In genomic region chr1:149921325-149921724, GRCm38 (mm10) we compare ENCODE assay signal across 23 mouse cellular contexts. TPM values are rescaled to one million over a fixed set of nuclear protein-coding genes. Genes with fewer than 3 reads are reported as not detected.
DNase-seq lines count a peak whose midpoint lies in the region; ATAC-seq and TF ChIP-seq lines count a peak whose summit lies in the region.
"Had no signal": no experiment of that assay in that cellular context is flagged by ENCODE, and none has a peak within 500 bp of the region (broad histone marks: within the 10 kb centered on the region; RNA-seq: fewer than 3 reads in every experiment).

No protein-coding gene starts in this region.

- ATAC-seq in lung, postnatal 0 days = no peak; the same call in 1 of the 2 replicates
- ATAC-seq in stomach, embryonic 14.5 days (ENCODE audit: insufficient number of reproducible peaks, insufficient read depth, low FRiP score, low read depth) = peak; percentile 68
- peak; percentile 47; the same call in 1 of the 2 replicates for ATAC-seq in stomach, embryonic 16.5 days (ENCODE audit: insufficient read depth, low FRiP score)
- ATAC-seq in liver, postnatal 0 days = no peak
- ATAC-seq: forebrain, embryonic 14.5 days; forebrain, embryonic 16.5 days had no signal

- WGBS in lung, postnatal 0 days = 48% methylated on average over 5 of the region's 5 CpGs
- WGBS in stomach, embryonic 14.5 days = 57% methylated on average over 5 of the region's 5 CpGs
- WGBS in stomach, embryonic 16.5 days = 57% methylated on average over 5 of the region's 5 CpGs
- 76% methylated on average over 5 of the region's 5 CpGs for WGBS in liver, postnatal 0 days (ENCODE audit: insufficient replicate concordance)

- 0 out of 2 replicates have a peak overlapping the region, but pooled peaks have one; percentile 3 for H3K4me2 ChIP-seq in lung, postnatal 0 days (replicated peaks; ENCODE audit: low read depth, low read length)
- no peak overlapping the region for H3K4me2 ChIP-seq in stomach, embryonic 14.5 days (replicated peaks; ENCODE audit: low read depth, low read length)
- peak overlapping the region; percentile 16; the same call in 1 of the 2 replicates for H3K4me2 ChIP-seq in stomach, embryonic 16.5 days (ENCODE audit: low read depth, low read length)
- no peak overlapping the region for H3K4me2 ChIP-seq in liver, postnatal 0 days (ENCODE audit: low read depth, low read length)
- H3K4me2 ChIP-seq: embryonic facial prominence, embryonic 13.5 days; embryonic facial prominence, embryonic 15.5 days; forebrain, embryonic 12.5 days had no signal

- no peak overlapping the region for H3K9ac ChIP-seq in lung, postnatal 0 days (replicated peaks; ENCODE audit: low read depth)
- H3K9ac ChIP-seq in stomach, embryonic 14.5 days (replicated peaks; ENCODE audit: low read depth, low read length) = no peak overlapping the region
- no peak overlapping the region for H3K9ac ChIP-seq in stomach, embryonic 16.5 days (ENCODE audit: low read length)
- H3K9ac ChIP-seq in liver, postnatal 0 days (replicated peaks) = no peak overlapping the region
- H3K9ac ChIP-seq: embryonic facial prominence, embryonic 13.5 days; embryonic facial prominence, embryonic 15.5 days; forebrain, embryonic 12.5 days had no signal

- no peak for TF ChIP-seq CTCF in lung, postnatal 0 days (IDR thresholded peaks at IDR 0.05)
- TF ChIP-seq CTCF in liver, postnatal 0 days (IDR thresholded peaks at IDR 0.05; ENCODE audit: low read depth) = no peak

- H3K27ac ChIP-seq in lung, postnatal 0 days (ENCODE audit: low read length) = no peak overlapping the region
- H3K27ac ChIP-seq in stomach, embryonic 14.5 days (ENCODE audit: low read length) = no peak overlapping the region
- H3K27ac ChIP-seq in stomach, embryonic 16.5 days (ENCODE audit: low read length) = peak overlapping the region; percentile 54
- no peak overlapping the region for H3K27ac ChIP-seq in liver, postnatal 0 days (ENCODE audit: low read depth)
- H3K27ac ChIP-seq: embryonic facial prominence, embryonic 13.5 days; embryonic facial prominence, embryonic 15.5 days; forebrain, embryonic 10.5 days; forebrain, embryonic 12.5 days had no signal

- no peaks in the 10 kb centered on the region for H3K27me3 ChIP-seq in lung, postnatal 0 days (replicated peaks; ENCODE audit: insufficient read depth, low read length)
- no peaks in the 10 kb centered on the region for H3K27me3 ChIP-seq in stomach, embryonic 14.5 days (ENCODE audit: control insufficient read depth, insufficient read depth, low read length)
- H3K27me3 ChIP-seq in stomach, embryonic 16.5 days (ENCODE audit: control insufficient read depth, insufficient read depth, low read length) = no peaks in the 10 kb centered on the region
- no peaks in the 10 kb centered on the region for H3K27me3 ChIP-seq in liver, postnatal 0 days (ENCODE audit: insufficient read depth, low read length)
- H3K27me3 ChIP-seq: embryonic facial prominence, embryonic 13.5 days; embryonic facial prominence, embryonic 15.5 days; forebrain, embryonic 12.5 days had no signal

- H3K4me1 ChIP-seq in lung, postnatal 0 days (ENCODE audit: insufficient read depth, low read depth, low read length) = no peaks in the 10 kb centered on the region
- H3K4me1 ChIP-seq in stomach, embryonic 14.5 days (ENCODE audit: control insufficient read depth, insufficient read depth, low read length) = no peaks in the 10 kb centered on the region
- H3K4me1 ChIP-seq in stomach, embryonic 16.5 days (ENCODE audit: control insufficient read depth, insufficient read depth, low read length) = no peaks in the 10 kb centered on the region
- H3K4me1 ChIP-seq in liver, postnatal 0 days (ENCODE audit: insufficient read depth) = no peaks in the 10 kb centered on the region
- H3K4me1 ChIP-seq: embryonic facial prominence, embryonic 13.5 days; embryonic facial prominence, embryonic 15.5 days; forebrain, embryonic 10.5 days; forebrain, embryonic 12.5 days had no signal

- no peaks in the 10 kb centered on the region for H3K9me3 ChIP-seq in lung, postnatal 0 days (ENCODE audit: low read length)
- H3K9me3 ChIP-seq in stomach, embryonic 14.5 days (ENCODE audit: control insufficient read depth, low read depth, low read length) = no peaks in the 10 kb centered on the region
- H3K9me3 ChIP-seq in stomach, embryonic 16.5 days (replicated peaks; ENCODE audit: control insufficient read depth, low read length) = no peaks in the 10 kb centered on the region
- H3K9me3 ChIP-seq in liver, postnatal 0 days (ENCODE audit: low read length) = no peaks in the 10 kb centered on the region
- H3K9me3 ChIP-seq: embryonic facial prominence, embryonic 13.5 days; embryonic facial prominence, embryonic 15.5 days; forebrain, embryonic 10.5 days; forebrain, embryonic 12.5 days had no signal

- no peak for TF ChIP-seq EP300 in lung, postnatal 0 days (IDR thresholded peaks at IDR 0.05)
- no peak for TF ChIP-seq EP300 in liver, postnatal 0 days (IDR thresholded peaks at IDR 0.05; ENCODE audit: low read depth)

- H3K4me3 ChIP-seq in lung, postnatal 0 days (ENCODE audit: low read depth, low read length) = no peak overlapping the region
- H3K4me3 ChIP-seq in stomach, embryonic 14.5 days (ENCODE audit: low read depth, low read length) = no peak overlapping the region
- H3K4me3 ChIP-seq in stomach, embryonic 16.5 days (replicated peaks; ENCODE audit: low read length) = peak overlapping the region; percentile 12; the same call in 1 of the 2 replicates
- H3K4me3 ChIP-seq in liver, postnatal 0 days (ENCODE audit: low read depth, low read length) = no peak overlapping the region
- H3K4me3 ChIP-seq: embryonic facial prominence, embryonic 13.5 days; embryonic facial prominence, embryonic 15.5 days; erythroblast, embryonic 14.5 days; forebrain, embryonic 10.5 days; forebrain, embryonic 12.5 days had no signal

- no peak for DNase-seq in lung, postnatal 0 days (ENCODE audit: low spot score)
- no peak for DNase-seq in lung, postnatal 36 days
- DNase-seq in adrenal gland, postnatal 25 days = no peak
- no peak for DNase-seq in adrenal gland, adult 8-10 months
- no peak for DNase-seq in liver, postnatal 0 days
- DNase-seq: adrenal gland, adult 2 months; adrenal gland, postnatal 14 days; cerebellum, adult 11 months; cerebellum, adult 18-20 months; cerebellum, adult 8-10 months; cerebellum, adult 9-11 months; cerebellum, postnatal 14 days; cerebellum, postnatal 36 days; embryo, embryonic 11 days had no signal

- H3K36me3 ChIP-seq in lung, postnatal 0 days (ENCODE audit: insufficient read depth, low read length) = no peaks in the 10 kb centered on the region
- no peaks in the 10 kb centered on the region for H3K36me3 ChIP-seq in stomach, embryonic 14.5 days (ENCODE audit: control insufficient read depth, insufficient read depth, low read length)
- no peaks in the 10 kb centered on the region for H3K36me3 ChIP-seq in stomach, embryonic 16.5 days (ENCODE audit: control insufficient read depth, insufficient read depth, low read length)
- no peaks in the 10 kb centered on the region for H3K36me3 ChIP-seq in liver, postnatal 0 days (replicated peaks; ENCODE audit: insufficient read depth, low read length)
- H3K36me3 ChIP-seq: embryonic facial prominence, embryonic 13.5 days; embryonic facial prominence, embryonic 15.5 days; forebrain, embryonic 10.5 days; forebrain, embryonic 12.5 days had no signal

RNA-seq across cellular contexts. Expression of gene Pla2g4a, which starts 39.8 kb away (rescaled TPM):
- polyA plus RNA-seq in lung, postnatal 0 days (2015; fragmentation: Nextera tagmentation; extraction: Ambion mirVana) = 12.9 and 13.5 TPM in 2 replicates
- 42.7 and 44.4 TPM in 2 replicates for polyA plus RNA-seq in stomach, embryonic 14.5 days (2014; fragmentation: Nextera tagmentation; extraction: Ambion mirVana)
- polyA plus RNA-seq in stomach, embryonic 16.5 days (2015; fragmentation: Nextera tagmentation; extraction: Ambion mirVana) = 45.6 and 52.2 TPM in 2 replicates
- 2.8 and 2.9 TPM in 2 replicates for total RNA-seq in adrenal gland, postnatal 25 days (2021)
- 1 to 10 TPM; 4.4 to 6.4 (median 6.0) TPM for total RNA-seq in adrenal gland, adult 8-10 months (2022)
- polyA plus RNA-seq in liver, postnatal 0 days (2015; fragmentation: Nextera tagmentation; extraction: Ambion mirVana) = 4.9 and 5.5 TPM in 2 replicates
- polyA plus RNA-seq: erythroblast, embryonic 14.5 days had no signal

Comparison
In these comparisons a context has a peak if more than half of its experiments do, and no peak if none do; other contexts are left out.
1. H3K4me2 ChIP-seq: peak in lung, postnatal 0 days (single experiment) and stomach, embryonic 16.5 days (single experiment); none in stomach, embryonic 14.5 days (single experiment) and liver, postnatal 0 days (single experiment).
2. ATAC-seq: peak in stomach, embryonic 14.5 days (single experiment) and stomach, embryonic 16.5 days (single experiment); none in lung, postnatal 0 days (single experiment) and liver, postnatal 0 days (single experiment).